Mouse (Mus musculus): ENCODE results near the gene Gm3625. TPM values are rescaled to one million over a fixed set of nuclear protein-coding genes. Genes with fewer than 3 reads are reported as not detected.
A peak's percentile ranks its signal among the peaks of the same experiment; 100 is the strongest.

Gm3625 gene
- polyA plus RNA-seq (2012), result not detected in 2 replicates

DNA sequence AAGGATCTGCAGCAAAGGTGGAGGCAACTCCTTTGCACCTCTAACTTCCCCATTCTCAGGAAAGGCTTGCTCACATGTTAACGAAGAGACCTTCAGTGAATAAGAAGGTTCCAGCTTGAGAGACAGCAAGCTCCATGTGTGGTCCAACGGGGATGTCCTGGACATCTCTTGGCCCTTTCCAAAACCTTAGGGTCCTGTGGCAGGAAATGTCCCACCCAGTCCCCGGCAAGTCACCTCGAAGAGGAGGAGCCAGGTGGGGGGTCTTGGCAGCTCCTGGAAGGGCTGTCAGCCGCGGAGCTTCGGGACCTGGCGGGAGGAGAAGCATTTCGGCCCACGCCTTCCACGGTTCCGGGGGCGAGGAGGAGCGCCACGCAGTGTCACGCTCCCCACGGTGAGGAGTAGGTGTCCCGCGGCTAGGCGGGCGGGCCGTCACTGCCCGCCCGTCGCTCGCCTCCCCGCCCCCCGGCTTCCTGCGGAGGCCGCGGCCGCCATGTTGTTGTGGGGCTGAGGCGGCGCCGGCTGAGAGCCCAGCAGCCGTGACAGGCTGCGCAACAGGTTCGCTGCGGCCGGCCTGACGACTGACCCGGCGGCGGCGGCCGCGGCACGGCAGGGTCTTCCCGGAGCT, at the start of gene Gm3625, which contains the start of gene Itsn2:
TSS of gene Gm3625 (minus strand) at position 387 of the 625 bp plus-strand sequence.
TSS of gene Itsn2 (plus strand) at position 98 of the 625 bp plus-strand sequence.
- TF ChIP-seq TAL1 (IDR thresholded peaks at IDR 0.05; ENCODE audit: low read length), result no peak
- no peak for TF ChIP-seq GATA1 (IDR thresholded peaks at IDR 0.05; ENCODE audit: low read length)
- Histone ChIP-seq H3K4me3 (replicated peaks) (peak within 1 kb of the TSS; percentile 93), H3K36me3 (ENCODE audit: control insufficient read depth) (peaks cover 6% of the 10 kb centered on the region), H3K4me1 (ENCODE audit: control insufficient read depth) (peaks cover 33% of the 10 kb centered on the region), H3K27me3 (ENCODE audit: control insufficient read depth) (no peaks in the 10 kb centered on the region), H3K9me3 (ENCODE audit: control insufficient read depth, low read length) (no peaks in the 10 kb centered on the region)

- H3K27me3 ChIP-seq (ENCODE audit: control insufficient read depth), result no peaks in the 10 kb centered on the region
- peaks cover 66% of the 10 kb centered on the region for H3K36me3 ChIP-seq (ENCODE audit: control insufficient read depth)
- no peak overlapping the region for H3K4me3 ChIP-seq (replicated peaks)
- TF ChIP-seq TAL1 (IDR thresholded peaks at IDR 0.05; ENCODE audit: low read length) (no peak), GATA1 (IDR thresholded peaks at IDR 0.05; ENCODE audit: low read length) (no peak)
- H3K4me1 ChIP-seq (ENCODE audit: control insufficient read depth), result no peaks in the 10 kb centered on the region
- H3K9me3 ChIP-seq (ENCODE audit: control insufficient read depth, low read length), result no peaks in the 10 kb centered on the region
Measured at GRCm38 (mm10) chr12:4640737-4641136, 48.0 kb upstream of the Gm3625 start.

- no peaks in the 10 kb centered on the region for H3K9me3 ChIP-seq (ENCODE audit: control insufficient read depth, low read length)
- TF ChIP-seq GATA1 (IDR thresholded peaks at IDR 0.05; ENCODE audit: low read length) (no peak), TAL1 (IDR thresholded peaks at IDR 0.05; ENCODE audit: low read length) (no peak)
Measured at GRCm38 (mm10) chr12:4638438-4638837, 45.7 kb upstream of the Gm3625 start.

GRCm38 (mm10) chr12:4632957-4633356, 40.2 kb upstream of the Gm3625 start:
- Histone ChIP-seq H3K4me3 (replicated peaks) (no peak overlapping the region), H3K4me1 (ENCODE audit: control insufficient read depth) (no peaks in the 10 kb centered on the region), H3K27me3 (ENCODE audit: control insufficient read depth) (no peaks in the 10 kb centered on the region), H3K9me3 (ENCODE audit: control insufficient read depth, low read length) (no peaks in the 10 kb centered on the region), H3K36me3 (ENCODE audit: control insufficient read depth) (peaks cover 78% of the 10 kb centered on the region)
- TF ChIP-seq GATA1 (IDR thresholded peaks at IDR 0.05; ENCODE audit: low read length) (no peak), TAL1 (IDR thresholded peaks at IDR 0.05; ENCODE audit: low read length) (no peak)

More at GRCm38 (mm10) chr12:4638438-4638837, 45.7 kb upstream of the Gm3625 start:
- Histone ChIP-seq H3K36me3 (ENCODE audit: control insufficient read depth) (peaks cover 71% of the 10 kb centered on the region), H3K4me1 (ENCODE audit: control insufficient read depth) (no peaks in the 10 kb centered on the region), H3K4me3 (replicated peaks) (no peak overlapping the region), H3K27me3 (ENCODE audit: control insufficient read depth) (no peaks in the 10 kb centered on the region)

DNA sequence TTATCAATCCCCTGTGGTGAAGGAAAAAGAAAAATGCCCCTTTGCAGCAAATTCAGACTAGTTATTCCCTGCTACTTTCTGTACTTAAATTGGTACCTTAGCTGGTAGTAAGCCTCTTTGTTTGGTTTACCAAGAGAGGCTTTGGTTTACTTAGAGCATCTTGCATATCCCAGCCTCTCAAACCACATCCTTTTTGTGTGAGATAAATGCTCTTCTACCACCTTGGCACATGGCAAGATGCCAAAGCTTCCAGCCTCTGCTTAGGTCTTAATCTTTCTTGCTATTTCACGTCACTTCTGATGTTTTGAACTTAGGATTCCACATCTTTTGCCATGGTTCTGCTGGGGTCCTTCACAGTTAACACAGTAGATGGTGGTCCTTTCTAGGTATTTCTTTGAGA, 31.5 kb upstream of the Gm3625 start:
- H3K4me1 ChIP-seq (ENCODE audit: control insufficient read depth), result no peaks in the 10 kb centered on the region; the same call in 1 of the 2 replicates
- H3K9me3 ChIP-seq (ENCODE audit: control insufficient read depth, low read length), result no peaks in the 10 kb centered on the region
- peaks cover 22% of the 10 kb centered on the region for H3K36me3 ChIP-seq (ENCODE audit: control insufficient read depth)
- TF ChIP-seq TAL1 (IDR thresholded peaks at IDR 0.05; ENCODE audit: low read length) (no peak), GATA1 (IDR thresholded peaks at IDR 0.05; ENCODE audit: low read length) (no peak)
- no peaks in the 10 kb centered on the region for H3K27me3 ChIP-seq (ENCODE audit: control insufficient read depth)
- no peak overlapping the region for H3K4me3 ChIP-seq (replicated peaks)

DNA sequence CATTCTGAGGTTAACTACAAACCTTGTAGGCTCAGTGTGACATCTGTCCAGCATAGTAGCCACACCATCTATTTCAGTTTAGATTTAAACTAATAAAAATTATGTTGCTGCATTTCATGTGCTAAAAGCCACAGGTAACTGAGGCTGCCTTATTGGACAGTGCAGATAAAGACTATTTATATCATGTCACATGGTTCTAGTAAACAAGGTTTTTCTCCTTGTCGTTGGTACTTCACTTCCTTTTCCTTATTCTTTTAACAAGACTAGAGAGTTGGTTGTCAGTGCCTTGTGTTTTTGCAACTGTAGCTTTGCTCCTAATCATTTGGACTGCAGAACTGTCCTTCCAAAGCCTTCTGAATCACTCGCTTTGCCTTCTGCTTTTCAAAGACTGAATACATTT, 22.0 kb upstream of the Gm3625 start:
- Histone ChIP-seq H3K4me1 (ENCODE audit: control insufficient read depth) (0 out of 2 replicates have a peak, but pooled peaks cover 2% of the 10 kb centered on the region), H3K27me3 (ENCODE audit: control insufficient read depth) (no peaks in the 10 kb centered on the region), H3K36me3 (ENCODE audit: control insufficient read depth) (peaks cover 5% of the 10 kb centered on the region), H3K4me3 (replicated peaks) (no peak overlapping the region), H3K9me3 (ENCODE audit: control insufficient read depth, low read length) (no peaks in the 10 kb centered on the region)
- TF ChIP-seq GATA1 (IDR thresholded peaks at IDR 0.05; ENCODE audit: low read length) (no peak), TAL1 (IDR thresholded peaks at IDR 0.05; ENCODE audit: low read length) (no peak)

DNA sequence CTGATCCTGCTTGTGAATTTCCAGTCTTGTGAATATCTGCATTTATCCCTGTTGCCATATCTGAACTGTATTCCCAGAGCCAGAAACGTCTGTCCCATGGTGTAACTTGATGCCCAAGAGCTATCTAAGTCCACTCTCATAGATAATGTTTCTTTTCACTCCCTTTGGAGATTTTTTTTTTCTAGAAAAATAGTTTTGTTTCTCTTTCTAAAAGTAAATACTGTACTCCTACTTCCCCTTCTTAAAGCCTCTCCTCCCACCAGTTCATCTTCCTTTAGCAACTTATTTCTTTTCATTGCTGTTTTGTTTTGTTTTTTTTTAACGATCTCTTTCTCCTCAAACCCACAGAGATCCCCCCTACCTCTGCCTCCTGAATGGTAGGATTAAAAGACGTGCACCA, 13.9 kb upstream of the Gm3625 start:
- no peaks in the 10 kb centered on the region; the same call in 1 of the 2 replicates for H3K4me1 ChIP-seq (ENCODE audit: control insufficient read depth)
- H3K27me3 ChIP-seq (ENCODE audit: control insufficient read depth), result no peaks in the 10 kb centered on the region
- H3K4me3 ChIP-seq (replicated peaks), result no peak overlapping the region
- TF ChIP-seq TAL1 (IDR thresholded peaks at IDR 0.05; ENCODE audit: low read length) (no peak), GATA1 (IDR thresholded peaks at IDR 0.05; ENCODE audit: low read length) (no peak)
- H3K9me3 ChIP-seq (ENCODE audit: control insufficient read depth, low read length), result no peaks in the 10 kb centered on the region
- H3K36me3 ChIP-seq (ENCODE audit: control insufficient read depth), result peaks cover 2% of the 10 kb centered on the region; the same call in 1 of the 2 replicates

GRCm38 (mm10) chr12:4599713-4600112, 7.0 kb upstream of the Gm3625 start:
- Histone ChIP-seq H3K4me1 (ENCODE audit: control insufficient read depth) (peaks cover 17% of the 10 kb centered on the region), H3K9me3 (ENCODE audit: control insufficient read depth, low read length) (no peaks in the 10 kb centered on the region), H3K4me3 (replicated peaks) (no peak overlapping the region), H3K36me3 (ENCODE audit: control insufficient read depth) (peaks cover 8% of the 10 kb centered on the region), H3K27me3 (ENCODE audit: control insufficient read depth) (no peaks in the 10 kb centered on the region)
- TF ChIP-seq GATA1 (IDR thresholded peaks at IDR 0.05; ENCODE audit: low read length) (no peak), TAL1 (IDR thresholded peaks at IDR 0.05; ENCODE audit: low read length) (no peak)

DNA sequence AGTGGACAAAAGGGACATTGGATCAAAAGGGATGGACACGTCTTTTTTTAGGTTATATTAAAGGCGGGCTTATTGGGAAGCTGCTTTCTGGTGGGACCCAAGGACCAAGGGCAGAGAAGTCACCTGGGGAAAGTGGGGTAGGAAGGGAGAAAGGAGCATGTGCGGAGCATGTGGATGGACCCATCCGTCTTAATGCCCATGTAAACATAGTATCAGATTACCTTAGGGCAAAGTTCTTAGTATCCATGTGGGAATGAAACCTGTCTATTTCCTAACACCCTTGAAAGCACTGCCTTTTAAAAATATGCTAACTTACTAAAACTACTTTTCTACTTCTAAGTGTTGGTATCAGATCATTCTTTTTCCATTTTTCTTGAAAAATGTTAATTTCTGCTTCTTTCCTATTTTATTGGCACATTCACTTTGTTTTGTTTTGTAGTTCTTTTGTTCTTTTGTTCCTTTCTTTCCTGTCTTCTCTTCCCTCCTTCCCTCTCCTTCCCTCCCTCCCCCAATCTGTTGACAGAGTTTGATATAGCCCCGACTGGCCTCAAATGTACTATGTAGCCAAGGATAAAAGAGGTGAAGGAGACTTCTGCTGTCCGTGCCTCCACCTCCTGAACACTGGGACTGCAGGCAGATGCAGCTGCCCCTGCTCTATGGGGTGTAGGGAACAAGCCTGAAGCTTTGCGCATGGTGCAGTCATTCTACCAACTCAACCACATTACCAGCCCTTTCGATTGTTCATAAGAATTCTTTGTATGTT, 6.1 kb upstream of the Gm3625 start:
- peaks cover 23% of the 10 kb centered on the region for H3K4me1 ChIP-seq (ENCODE audit: control insufficient read depth)
- no peaks in the 10 kb centered on the region for H3K27me3 ChIP-seq (ENCODE audit: control insufficient read depth)
- peaks cover 8% of the 10 kb centered on the region for H3K36me3 ChIP-seq (ENCODE audit: control insufficient read depth)
- H3K4me3 ChIP-seq (replicated peaks), result no peak overlapping the region
- TF ChIP-seq TAL1 (IDR thresholded peaks at IDR 0.05; ENCODE audit: low read length) (no peak), GATA1 (IDR thresholded peaks at IDR 0.05; ENCODE audit: low read length) (no peak)
- no peaks in the 10 kb centered on the region for H3K9me3 ChIP-seq (ENCODE audit: control insufficient read depth, low read length)
